Mouse (Mus musculus): ENCODE results near the gene Aak1. TPM values are rescaled to one million over a fixed set of nuclear protein-coding genes. Genes with fewer than 3 reads are reported as not detected.
"Not testable (repeated sequence)": the region's sequence is repeated elsewhere in the genome, so short reads cannot be mapped to it uniquely, and the experiment has no call there.

Gene Aak1
- polyA plus RNA-seq, 1 experiment from 2014 or later = 5.6 TPM

- no peaks in the 10 kb centered on the region for H3K9me3 ChIP-seq (ENCODE audit: control insufficient read depth, low read length)
Measured at GRCm38 (mm10) chr6:86871783-86872182, 22.5 kb downstream of the Aak1 start.

GRCm38 (mm10) chr6:86874711-86875375 lies 25.5 kb downstream of the Aak1 start:
- Histone ChIP-seq H3K27ac (replicated peaks) (no peak overlapping the region), H3K9me3 (ENCODE audit: control insufficient read depth, low read length) (no peaks in the 10 kb centered on the region), H3K27me3 (ENCODE audit: control insufficient read depth, insufficient read depth, low read length) (no peaks in the 10 kb centered on the region), H3K36me3 (ENCODE audit: control insufficient read depth, insufficient read depth, low read length) (no peaks in the 10 kb centered on the region), H3K4me3 (ENCODE audit: low read depth, low read length) (no peak overlapping the region), H3K9ac (ENCODE audit: low read length) (no peak overlapping the region), H3K4me2 (replicated peaks; ENCODE audit: low read depth) (no peak overlapping the region), H3K4me1 (replicated peaks; ENCODE audit: control insufficient read depth, insufficient read depth) (no peaks in the 10 kb centered on the region)
- DNase-seq (ENCODE audit: low spot score) = no peak
- TF ChIP-seq EP300 (optimal IDR thresholded peaks at IDR 0.05) (no peak), CTCF (IDR thresholded peaks at IDR 0.05; ENCODE audit: low read depth) (no peak)
- 80% methylated on average over 6 of the region's 6 CpGs for WGBS
- ATAC-seq (ENCODE audit: low FRiP score, low TSS enrichment) = peak; percentile 32; the same call in 1 of the 2 replicates

More at GRCm38 (mm10) chr6:86871783-86872182, 22.5 kb downstream of the Aak1 start:
- no peak overlapping the region for H3K9ac ChIP-seq (ENCODE audit: low read length)
- H3K27ac ChIP-seq (replicated peaks) = no peak overlapping the region
- H3K4me2 ChIP-seq (replicated peaks; ENCODE audit: low read depth) = no peak overlapping the region
- ATAC-seq (ENCODE audit: low FRiP score, low TSS enrichment) = no peak
- no peak for TF ChIP-seq CTCF (IDR thresholded peaks at IDR 0.05; ENCODE audit: low read depth)
- TF ChIP-seq EP300 (optimal IDR thresholded peaks at IDR 0.05) = no peak
- no peaks in the 10 kb centered on the region for H3K4me1 ChIP-seq (replicated peaks; ENCODE audit: control insufficient read depth, insufficient read depth)
- no peaks in the 10 kb centered on the region for H3K36me3 ChIP-seq (ENCODE audit: control insufficient read depth, insufficient read depth, low read length)
- whole genome bisulfite sequencing = 89% methylated on average over 10 of the region's 10 CpGs
- no peak for DNase-seq (ENCODE audit: low spot score)
- no peak overlapping the region for H3K4me3 ChIP-seq (ENCODE audit: low read depth, low read length)
- no peaks in the 10 kb centered on the region for H3K27me3 ChIP-seq (ENCODE audit: control insufficient read depth, insufficient read depth, low read length)

GRCm38 (mm10) chr6:86876451-86876850 lies 27.1 kb downstream of the Aak1 start:
- H3K4me3 ChIP-seq (ENCODE audit: low read depth, low read length) = no peak overlapping the region
- no peaks in the 10 kb centered on the region for H3K4me1 ChIP-seq (replicated peaks; ENCODE audit: control insufficient read depth, insufficient read depth)
- H3K36me3 ChIP-seq (ENCODE audit: control insufficient read depth, insufficient read depth, low read length) = no peaks in the 10 kb centered on the region
- TF ChIP-seq EP300 (optimal IDR thresholded peaks at IDR 0.05) (no peak), CTCF (IDR thresholded peaks at IDR 0.05; ENCODE audit: low read depth) (no peak)
- ATAC-seq (ENCODE audit: low FRiP score, low TSS enrichment) (no peak), DNase-seq (ENCODE audit: low spot score) (no peak)
- H3K9ac ChIP-seq (ENCODE audit: low read length) = no peak overlapping the region
- H3K27ac ChIP-seq (replicated peaks) = no peak overlapping the region
- H3K9me3 ChIP-seq (ENCODE audit: control insufficient read depth, low read length) = no peaks in the 10 kb centered on the region
- H3K4me2 ChIP-seq (replicated peaks; ENCODE audit: low read depth) = no peak overlapping the region
- 55% methylated on average over 1 of the region's 1 CpGs for WGBS
- no peaks in the 10 kb centered on the region for H3K27me3 ChIP-seq (ENCODE audit: control insufficient read depth, insufficient read depth, low read length)

GRCm38 (mm10) chr6:86878656-86879055 lies 29.3 kb downstream of the Aak1 start:
- not testable (repeated sequence) for DNase-seq (ENCODE audit: low spot score); H3K27me3 ChIP-seq (ENCODE audit: control insufficient read depth, insufficient read depth, low read length); H3K9ac ChIP-seq (ENCODE audit: low read length); H3K4me2 ChIP-seq (replicated peaks; ENCODE audit: low read depth); H3K27ac ChIP-seq (replicated peaks); H3K36me3 ChIP-seq (ENCODE audit: control insufficient read depth, insufficient read depth, low read length); H3K4me1 ChIP-seq (replicated peaks; ENCODE audit: control insufficient read depth, insufficient read depth); ATAC-seq (ENCODE audit: low FRiP score, low TSS enrichment); H3K4me3 ChIP-seq (ENCODE audit: low read depth, low read length); H3K9me3 ChIP-seq (ENCODE audit: control insufficient read depth, low read length)
- 82% methylated on average over 3 of the region's 3 CpGs for WGBS

- no peak for DNase-seq (ENCODE audit: low spot score)
- ATAC-seq (ENCODE audit: low FRiP score, low TSS enrichment) = no peak
- Histone ChIP-seq H3K27ac (replicated peaks) (no peak overlapping the region), H3K9ac (ENCODE audit: low read length) (no peak overlapping the region), H3K4me1 (replicated peaks; ENCODE audit: control insufficient read depth, insufficient read depth) (no peaks in the 10 kb centered on the region), H3K36me3 (ENCODE audit: control insufficient read depth, insufficient read depth, low read length) (no peaks in the 10 kb centered on the region), H3K4me2 (replicated peaks; ENCODE audit: low read depth) (no peak overlapping the region), H3K4me3 (ENCODE audit: low read depth, low read length) (no peak overlapping the region), H3K27me3 (ENCODE audit: control insufficient read depth, insufficient read depth, low read length) (no peaks in the 10 kb centered on the region), H3K9me3 (ENCODE audit: control insufficient read depth, low read length) (no peaks in the 10 kb centered on the region)
- WGBS = 54% methylated on average over 4 of the region's 4 CpGs
- TF ChIP-seq CTCF (IDR thresholded peaks at IDR 0.05; ENCODE audit: low read depth) (no peak), EP300 (optimal IDR thresholded peaks at IDR 0.05) (no peak)
Measured at GRCm38 (mm10) chr6:86879314-86879713, 30.0 kb downstream of the Aak1 start.

GRCm38 (mm10) chr6:86884230-86884629 lies 34.9 kb downstream of the Aak1 start:
- Histone ChIP-seq H3K4me1 (replicated peaks; ENCODE audit: control insufficient read depth, insufficient read depth) (no peaks in the 10 kb centered on the region), H3K36me3 (ENCODE audit: control insufficient read depth, insufficient read depth, low read length) (no peaks in the 10 kb centered on the region)
- no peak for DNase-seq (ENCODE audit: low spot score)

More at GRCm38 (mm10) chr6:86884230-86884629, 34.9 kb downstream of the Aak1 start:
- WGBS = 83% methylated on average over 2 of the region's 2 CpGs
- Histone ChIP-seq H3K9ac (ENCODE audit: low read length) (no peak overlapping the region), H3K27ac (replicated peaks) (no peak overlapping the region), H3K4me3 (ENCODE audit: low read depth, low read length) (no peak overlapping the region), H3K4me2 (replicated peaks; ENCODE audit: low read depth) (no peak overlapping the region), H3K27me3 (ENCODE audit: control insufficient read depth, insufficient read depth, low read length) (no peaks in the 10 kb centered on the region), H3K9me3 (ENCODE audit: control insufficient read depth, low read length) (no peaks in the 10 kb centered on the region)
- ATAC-seq (ENCODE audit: low FRiP score, low TSS enrichment) = no peak
- no peak for TF ChIP-seq CTCF (IDR thresholded peaks at IDR 0.05; ENCODE audit: low read depth)
- no peak for TF ChIP-seq EP300 (optimal IDR thresholded peaks at IDR 0.05)

Data from stomach, postnatal 0 days (tissue).